Mouse (Mus musculus): ENCODE measurements around the gene Nufip2. TPM values are rescaled to one million over a fixed set of nuclear protein-coding genes. Genes with fewer than 3 reads are reported as not detected.

Gene Nufip2
- total RNA-seq, 2 experiments from 2014 or later, result 87.2 to 91.6 TPM

- peak in 1 of 2 experiments; percentile 35 for DNase-seq (ENCODE audit: low spot score in 2 of 2)
Measured at GRCm38 (mm10) chr11:77766351-77767001, 80.5 kb downstream of the Nufip2 start.

DNA sequence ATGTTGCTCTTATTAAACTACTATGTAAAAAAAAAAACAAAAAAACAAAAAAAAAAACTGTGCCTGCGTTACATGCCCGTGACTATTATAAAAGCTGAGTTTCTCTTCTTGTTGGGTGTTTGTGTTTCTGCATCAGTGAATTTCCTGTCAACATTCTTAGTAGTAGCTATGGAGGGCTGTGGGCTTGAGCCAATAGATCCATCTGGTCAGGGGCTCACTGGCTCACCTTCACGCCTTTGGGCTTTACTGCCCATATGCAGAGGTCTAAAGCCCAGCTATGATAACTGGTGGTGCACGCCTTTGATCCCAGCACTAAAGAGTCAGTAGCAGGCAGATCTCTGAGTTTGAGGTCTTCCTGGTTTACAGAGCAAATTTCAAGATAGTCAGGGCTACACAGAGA lies 83.5 kb downstream of the Nufip2 start:
- DNase-seq (ENCODE audit: low spot score in 2 of 2), result no peak

DNA sequence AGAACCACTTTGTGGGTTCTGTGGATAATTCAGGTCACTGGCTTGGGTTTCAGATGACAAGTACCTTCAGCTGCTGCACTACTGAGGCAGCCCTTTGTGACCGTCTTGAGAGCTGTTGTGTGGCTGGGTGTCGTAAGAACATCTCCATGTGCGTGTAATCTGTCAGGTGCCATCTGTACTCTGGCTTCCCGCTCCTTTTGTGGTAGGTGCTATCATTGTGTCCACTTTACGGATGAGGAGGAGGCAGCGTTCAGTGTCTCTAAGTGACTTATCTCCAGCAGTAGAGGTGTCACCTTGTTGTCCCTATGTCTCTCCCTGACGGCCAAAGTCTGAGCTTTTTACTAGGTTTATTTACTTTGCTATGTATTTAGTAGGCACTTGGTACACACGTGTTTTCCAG lies 84.4 kb downstream of the Nufip2 start:
- no peak for DNase-seq (ENCODE audit: low spot score in 2 of 2)

GRCm38 (mm10) chr11:77771879-77772713 lies 86.1 kb downstream of the Nufip2 start:
- DNase-seq (ENCODE audit: low spot score in 2 of 2), result no peak

- DNase-seq (ENCODE audit: low spot score in 2 of 2), result no peak
Measured at GRCm38 (mm10) chr11:77775701-77776400, 89.9 kb downstream of the Nufip2 start.

GRCm38 (mm10) chr11:77777436-77777835 lies 91.5 kb downstream of the Nufip2 start:
- DNase-seq (ENCODE audit: low spot score in 2 of 2), result no peak

GRCm38 (mm10) chr11:77777937-77778336 lies 92.0 kb downstream of the Nufip2 start:
- no peak for DNase-seq (ENCODE audit: low spot score in 2 of 2)

DNA sequence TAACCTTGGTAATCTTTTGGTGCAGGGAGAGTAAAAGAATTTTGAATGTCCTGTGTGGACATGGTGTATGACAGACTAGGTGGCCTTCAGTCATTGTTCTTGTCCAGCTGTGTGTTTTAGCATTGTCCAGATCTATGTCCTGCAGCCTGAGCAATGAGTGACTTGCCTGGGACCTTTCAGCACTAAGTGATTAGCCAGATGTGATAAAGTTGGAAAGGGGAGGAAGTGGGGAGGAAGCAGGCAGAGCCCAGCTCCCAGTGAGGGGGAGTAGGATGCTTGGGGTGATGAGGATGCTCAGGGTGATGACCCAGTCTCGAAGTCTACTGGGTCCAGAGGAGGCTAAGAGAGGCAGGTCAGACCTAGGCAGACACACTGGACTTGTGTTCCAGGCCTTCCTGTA lies 93.3 kb downstream of the Nufip2 start:
- DNase-seq (ENCODE audit: low spot score in 2 of 2), result no peak

DNA sequence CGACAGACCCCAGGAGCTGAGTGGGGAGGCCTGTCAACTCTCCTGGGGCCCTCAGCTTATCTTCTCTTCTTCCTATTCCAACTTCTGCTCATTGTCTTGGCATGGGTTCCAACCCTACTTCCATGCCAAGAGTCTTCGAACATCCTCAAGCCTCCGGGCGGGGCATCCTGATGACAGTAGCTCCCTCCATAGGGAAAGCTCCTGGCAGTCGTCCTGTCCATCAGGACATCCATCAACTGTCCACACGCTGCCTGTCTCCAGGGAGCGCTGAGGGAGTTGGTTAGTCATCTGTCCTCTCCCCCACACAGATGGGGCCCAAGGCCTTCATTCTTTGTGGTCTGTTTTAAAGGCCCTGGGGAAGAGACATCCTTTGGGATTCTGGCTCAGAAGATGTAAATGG lies 95.1 kb downstream of the Nufip2 start:
- DNase-seq (ENCODE audit: low spot score in 2 of 2), result no peak

DNA sequence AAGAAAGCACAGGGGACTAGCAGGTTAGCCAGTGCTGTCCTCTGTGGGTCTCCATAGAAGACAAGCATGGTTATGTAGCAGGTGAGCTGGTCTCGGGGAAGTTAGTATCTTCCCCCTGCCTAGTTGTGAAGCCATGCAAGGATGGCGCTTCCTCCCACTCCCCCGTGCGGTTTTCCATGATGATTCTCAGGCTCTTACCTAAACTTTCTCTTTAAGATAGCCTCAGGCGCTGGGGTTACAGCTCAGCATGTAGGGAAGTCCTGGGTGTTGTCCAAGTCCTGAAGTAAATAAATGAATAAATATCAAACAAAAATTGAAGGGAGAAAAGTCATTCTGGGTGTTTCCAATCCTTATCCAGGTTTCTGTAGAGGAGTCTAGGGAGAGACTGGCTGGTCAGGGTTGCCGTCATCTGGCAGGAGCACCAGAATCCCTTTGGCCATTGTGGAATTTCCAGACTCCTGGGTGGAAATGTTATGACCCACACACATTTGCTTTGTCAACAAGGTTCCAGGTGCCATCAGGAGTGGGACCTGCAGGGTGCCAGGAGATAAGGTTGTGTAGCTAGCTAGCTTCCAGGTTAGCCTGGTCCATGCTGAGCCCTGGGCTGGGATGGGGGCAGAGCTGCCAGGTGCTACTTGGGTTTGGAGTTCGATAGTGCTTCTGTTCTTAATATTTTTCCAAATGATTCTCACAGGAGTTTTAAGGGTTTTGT lies 96.3 kb downstream of the Nufip2 start:
- DNase-seq (ENCODE audit: low spot score in 2 of 2), result no peak

- no peak for DNase-seq (ENCODE audit: low spot score in 2 of 2)
Measured at GRCm38 (mm10) chr11:77783211-77783746, 97.3 kb downstream of the Nufip2 start.

DNA sequence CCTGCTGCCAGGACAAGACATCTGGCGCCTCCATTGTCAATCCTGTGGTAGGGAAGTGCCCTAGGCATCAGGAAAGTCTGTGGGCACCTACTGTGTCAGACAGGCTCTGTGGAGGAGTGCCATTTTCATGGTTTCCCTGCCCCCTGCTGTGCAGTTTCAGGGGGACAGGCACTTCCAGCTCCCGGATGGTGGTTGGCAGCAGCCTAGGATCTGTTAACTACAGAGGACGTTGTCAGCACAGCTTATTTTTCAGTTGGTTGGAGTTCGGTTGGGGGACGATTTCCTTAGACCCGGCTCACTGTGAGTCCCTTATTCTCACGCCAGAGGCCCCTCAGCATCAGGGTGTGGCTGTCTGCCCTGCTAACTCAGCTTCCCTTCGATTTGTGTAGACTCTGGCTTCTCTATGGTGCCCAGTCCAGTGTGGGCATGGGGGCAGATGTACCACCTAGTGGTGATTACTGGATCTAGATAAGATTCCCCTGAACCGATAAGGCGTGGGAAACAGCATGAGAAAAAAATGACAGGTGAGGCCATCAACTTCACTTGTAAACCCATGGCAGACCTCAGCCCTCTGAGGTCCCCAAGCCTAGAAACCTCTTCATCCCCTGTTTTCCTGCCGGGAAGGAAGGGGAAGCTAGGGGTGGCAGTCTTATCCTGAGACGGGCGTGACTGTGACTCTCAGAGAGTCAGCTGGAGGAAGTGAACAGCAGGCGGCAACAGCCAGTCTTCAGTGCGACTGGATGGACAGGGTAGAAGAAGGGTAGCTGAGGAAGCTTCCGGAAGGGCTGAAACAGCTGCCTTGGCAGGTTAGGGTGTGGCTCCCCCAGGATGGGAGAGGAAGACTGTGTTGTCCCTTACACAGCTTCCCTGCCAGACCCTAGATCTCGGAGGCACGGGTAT lies 98.0 kb downstream of the Nufip2 start:
- no peak for DNase-seq (ENCODE audit: low spot score in 2 of 2)

DNA sequence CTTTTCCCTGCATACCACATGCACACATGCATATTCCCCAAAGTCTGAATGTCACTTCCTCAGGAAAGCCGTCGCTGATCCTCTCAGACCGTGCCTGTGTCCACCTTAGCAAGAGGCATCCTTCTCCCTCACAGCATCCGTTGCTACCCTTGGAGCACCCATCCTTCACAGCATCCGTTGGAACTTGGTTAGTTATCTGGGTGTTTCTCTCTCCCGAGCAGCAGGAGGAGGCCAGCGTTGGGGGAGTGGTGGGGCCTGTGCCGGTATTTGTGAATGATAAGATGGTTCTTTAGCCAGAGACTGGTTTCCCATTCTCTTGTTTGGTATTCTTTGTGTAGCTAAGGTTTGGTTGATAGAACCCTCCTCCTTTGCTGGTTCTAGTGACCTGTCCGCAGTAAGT lies 98.9 kb downstream of the Nufip2 start:
- no peak for DNase-seq (ENCODE audit: low spot score in 2 of 2)

DNA sequence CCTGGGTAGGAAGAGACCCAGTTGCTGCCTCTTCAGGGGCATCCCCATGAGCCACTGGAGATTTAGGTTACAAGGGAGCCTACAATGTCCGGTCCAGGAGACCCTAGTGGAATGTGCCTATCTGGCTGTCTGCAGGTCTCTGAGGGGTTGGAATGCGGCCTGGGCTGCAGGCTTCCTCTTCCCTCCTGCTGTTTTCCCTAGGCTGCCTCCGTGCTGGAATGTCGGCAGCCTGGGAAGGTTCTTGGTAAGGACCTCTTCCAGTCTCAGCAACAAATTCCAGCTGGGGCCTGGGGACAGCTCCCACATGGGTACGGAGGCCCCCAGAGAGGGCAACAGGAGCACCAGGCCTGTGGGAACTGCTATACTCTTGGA lies 99.4 kb downstream of the Nufip2 start:
- no peak for DNase-seq (ENCODE audit: low spot score in 2 of 2)

- DNase-seq (ENCODE audit: low spot score in 2 of 2), result no peak
Measured at GRCm38 (mm10) chr11:77785768-77786561, 100.0 kb downstream of the Nufip2 start.

- no peak for DNase-seq (ENCODE audit: low spot score in 2 of 2)
Measured at GRCm38 (mm10) chr11:77787707-77788106, 101.8 kb downstream of the Nufip2 start, which contains the start of gene Gm10277. Gene Gm10277 (minus strand): TSS chr11:77787747.

GRCm38 (mm10) chr11:77789512-77789911 lies 103.6 kb downstream of the Nufip2 start:
- DNase-seq (ENCODE audit: low spot score in 2 of 2), result no peak

- no peak for DNase-seq (ENCODE audit: low spot score in 2 of 2)
Measured at GRCm38 (mm10) chr11:77790286-77790685, 104.3 kb downstream of the Nufip2 start.

GRCm38 (mm10) chr11:77791241-77791727 lies 105.3 kb downstream of the Nufip2 start:
- DNase-seq (ENCODE audit: low spot score in 2 of 2), result no peak
